Mouse (Mus musculus): ENCODE data around the gene Mad1l1.
"Not testable (repeated sequence)": the region's sequence is repeated elsewhere in the genome, so short reads cannot be mapped to it uniquely, and the experiment has no call there.

The Mad1l1 gene

DNA sequence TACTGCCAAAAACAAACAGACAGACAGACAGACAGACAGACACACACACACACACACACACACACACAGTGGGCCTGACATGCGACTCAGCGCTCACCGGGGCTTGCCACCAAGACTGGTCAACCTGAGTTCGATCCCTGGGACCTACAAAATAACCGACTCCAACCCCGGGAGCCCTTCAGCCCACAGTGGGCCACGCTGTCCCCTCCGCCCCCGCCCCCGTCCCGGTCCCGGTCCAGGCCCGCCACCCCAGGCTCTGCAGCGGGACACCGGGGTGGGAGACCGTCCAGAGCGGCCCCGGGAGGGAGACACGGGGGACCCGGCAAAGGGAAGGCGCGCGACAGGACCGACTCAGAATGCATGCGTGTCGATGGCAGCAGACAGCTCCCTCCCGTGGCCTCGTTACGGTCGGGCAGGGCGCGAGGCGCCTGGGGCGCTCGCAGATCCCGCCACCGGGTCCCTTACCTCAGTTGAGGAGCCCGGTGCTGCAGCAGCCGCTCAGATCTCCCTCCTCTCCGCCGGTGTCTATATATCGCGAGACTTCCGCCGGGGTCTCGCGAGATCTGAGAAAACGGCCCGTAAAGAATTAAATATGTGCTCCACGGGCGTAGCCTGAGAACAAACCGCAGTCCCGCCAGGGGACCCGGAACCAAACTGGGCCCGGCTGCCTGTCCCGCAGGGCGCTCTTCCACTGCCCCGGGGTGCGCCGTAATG lies at the start of gene Mad1l1, which contains the start of gene Nudt1:
Mad1l1 (minus strand) TSS at position 511 of the 714 bp plus-strand sequence.
Nudt1 (plus strand) TSS at position 615 of the 714 bp plus-strand sequence.
- in situ Hi-C loops (cut with MboI, MseI): no loop called here

DNA sequence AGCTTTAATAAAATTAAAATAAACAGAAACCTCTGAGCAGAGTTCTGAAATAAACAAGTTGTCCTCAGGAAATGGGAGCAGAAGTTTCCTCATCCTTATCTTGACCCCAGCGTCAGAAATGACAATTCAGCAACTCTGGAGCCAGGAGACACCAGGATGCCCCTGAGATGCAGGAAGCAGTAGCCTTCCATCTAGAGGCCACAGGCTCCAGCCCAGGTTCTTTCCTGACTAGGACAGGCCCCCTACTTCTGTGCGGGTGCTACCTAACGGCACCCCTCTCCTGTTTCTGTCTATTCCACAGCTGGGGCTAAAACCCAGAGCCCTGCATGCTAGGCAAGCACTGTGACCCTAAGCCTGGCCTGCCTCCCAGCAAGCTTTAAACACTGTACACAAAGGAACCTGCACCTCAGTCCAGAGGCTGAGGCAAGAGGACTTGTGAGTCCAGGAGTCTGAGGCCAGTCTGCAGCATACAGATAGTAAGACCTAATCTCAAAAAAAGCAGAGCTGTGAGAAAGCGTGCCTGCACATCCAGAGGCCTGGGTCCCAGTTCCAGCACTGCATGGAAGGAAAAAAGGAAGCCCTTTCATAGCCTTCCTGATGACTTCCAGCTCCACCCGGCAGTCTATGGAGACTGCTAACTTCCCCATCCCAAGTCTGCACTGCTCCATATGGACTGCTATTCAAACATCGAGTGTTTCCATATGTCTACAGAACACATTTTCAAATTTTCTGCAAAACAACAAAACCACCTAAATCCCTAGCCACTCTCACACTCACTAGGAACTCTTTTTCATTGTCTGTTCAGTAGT lies 49.3 kb upstream of the Mad1l1 start:
- in situ Hi-C loops (cut with MboI, MseI): loop anchor here (10.0 kb wide), 1 partner anchor 1726 kb away; no protein-coding TSS in a partner anchor

DNA sequence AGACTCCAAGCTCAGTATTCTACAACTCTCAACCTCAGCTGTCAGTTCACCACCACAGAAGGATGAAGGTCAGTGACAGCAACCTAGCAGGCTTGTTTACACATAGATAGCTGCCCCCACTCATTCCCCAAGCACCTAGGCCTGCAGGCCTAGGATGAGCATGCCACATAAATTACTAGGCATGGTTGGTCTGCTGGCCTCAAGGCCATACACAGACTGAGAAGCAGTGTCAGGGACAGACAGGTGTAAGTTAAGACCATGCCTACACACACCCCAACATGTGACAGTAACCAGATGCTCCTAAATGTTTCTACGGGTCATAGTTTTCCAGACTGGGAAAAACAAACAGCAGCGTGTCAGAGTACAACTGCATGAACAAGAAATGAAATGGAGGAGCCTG lies 48.1 kb upstream of the Mad1l1 start:
- in situ Hi-C loops (cut with MboI, MseI): no loop called here

DNA sequence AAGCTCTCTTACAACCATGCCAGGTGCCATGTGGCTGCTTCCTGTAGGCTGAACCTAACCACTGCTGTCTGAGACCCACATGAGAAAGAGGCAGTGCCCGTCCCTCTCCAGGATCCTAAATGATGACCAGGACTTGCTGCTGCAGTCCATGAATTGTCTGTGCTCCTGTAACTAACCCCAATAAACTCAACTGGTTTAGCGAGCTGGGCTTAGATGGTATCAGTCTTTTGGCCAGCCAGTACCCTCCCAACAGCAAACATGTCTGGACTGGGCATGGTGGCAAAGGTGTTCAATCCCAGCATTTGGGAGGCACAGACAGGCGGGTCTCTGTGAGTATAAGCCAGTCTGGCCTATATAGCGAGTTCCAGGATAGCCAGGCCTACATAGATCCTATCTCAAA lies 47.6 kb upstream of the Mad1l1 start:
- in situ Hi-C loops (cut with MboI, MseI): no loop called here

DNA sequence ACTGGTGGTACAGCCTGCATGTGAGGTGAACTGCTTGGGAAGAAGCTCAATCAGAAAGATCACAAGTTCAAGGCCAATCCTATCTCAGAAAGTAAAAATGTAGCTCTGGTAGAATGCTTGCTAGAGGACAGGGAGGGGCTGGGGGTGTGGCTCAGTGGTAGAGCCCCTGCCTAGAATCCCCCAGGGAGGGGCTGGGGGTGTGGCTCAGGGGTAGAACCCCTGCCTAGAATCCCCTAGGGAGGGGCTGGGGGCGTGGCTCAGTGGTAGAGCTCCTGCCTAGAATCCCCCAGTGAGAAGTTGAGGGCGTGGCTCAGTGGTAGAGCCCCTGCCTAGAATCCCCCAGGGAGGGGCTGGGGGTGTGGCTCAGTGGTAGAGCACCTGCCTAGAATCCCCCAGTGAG lies 46.8 kb upstream of the Mad1l1 start:
- in situ Hi-C loops (cut with MboI, MseI): not testable (repeated sequence)

DNA sequence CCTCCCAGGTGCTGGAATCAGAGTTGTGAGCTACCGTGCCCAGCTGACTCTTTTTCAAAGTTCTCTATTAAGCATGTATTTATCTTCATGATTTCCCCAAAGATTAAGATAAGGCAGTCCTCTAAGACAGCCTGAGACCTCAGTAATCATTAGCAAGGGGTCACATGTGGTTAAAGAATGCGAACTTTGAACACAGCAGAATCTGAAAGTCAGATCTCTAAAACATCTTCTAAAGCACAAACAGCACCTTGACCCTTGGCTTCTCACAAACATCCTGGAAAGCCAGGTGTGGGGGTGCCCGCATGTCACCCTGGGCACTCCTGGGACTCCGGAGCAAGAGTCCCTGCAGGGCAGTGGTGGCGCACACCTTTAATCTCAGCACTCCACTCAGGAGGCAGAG lies 43.1 kb upstream of the Mad1l1 start:
- in situ Hi-C loops (cut with MboI, MseI): no loop called here

DNA sequence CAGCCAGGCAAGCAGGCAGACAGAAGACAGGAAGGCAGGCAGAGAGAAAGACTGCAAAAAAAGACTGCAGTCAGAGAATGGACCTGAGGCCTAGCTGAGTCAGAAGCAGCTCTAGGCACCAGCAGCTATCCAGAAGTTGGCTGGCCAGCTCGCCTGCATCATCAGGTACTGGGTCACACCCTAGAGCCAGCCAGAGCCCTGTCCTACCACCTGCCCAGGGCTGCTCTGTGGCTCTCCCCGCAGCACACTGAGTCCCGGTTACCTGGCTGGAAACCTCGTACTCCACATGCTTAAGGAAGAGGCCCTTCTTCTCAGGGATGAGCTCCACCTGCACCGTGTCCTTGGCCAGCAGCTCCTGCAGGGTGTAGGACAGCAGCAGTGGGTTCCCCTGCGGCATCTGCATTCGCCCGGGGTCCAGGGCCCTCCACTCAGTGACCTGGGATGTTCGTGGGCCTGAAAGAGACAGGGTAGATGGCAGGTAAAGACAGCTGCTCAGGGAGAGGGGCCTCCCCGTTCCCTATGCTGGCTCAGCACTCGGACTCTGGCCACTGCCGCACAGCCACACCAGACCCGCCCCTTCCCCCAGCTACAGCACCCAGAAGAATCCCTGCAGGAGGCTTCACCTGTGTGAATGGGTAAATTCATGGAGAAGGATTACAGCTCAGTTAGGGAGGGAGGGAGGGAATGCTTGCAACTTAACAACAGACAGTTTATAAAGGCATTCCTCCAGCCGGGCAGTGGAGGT lies 38.8 kb upstream of the Mad1l1 start:
- in situ Hi-C loops (cut with MboI, MseI): no loop called here

DNA sequence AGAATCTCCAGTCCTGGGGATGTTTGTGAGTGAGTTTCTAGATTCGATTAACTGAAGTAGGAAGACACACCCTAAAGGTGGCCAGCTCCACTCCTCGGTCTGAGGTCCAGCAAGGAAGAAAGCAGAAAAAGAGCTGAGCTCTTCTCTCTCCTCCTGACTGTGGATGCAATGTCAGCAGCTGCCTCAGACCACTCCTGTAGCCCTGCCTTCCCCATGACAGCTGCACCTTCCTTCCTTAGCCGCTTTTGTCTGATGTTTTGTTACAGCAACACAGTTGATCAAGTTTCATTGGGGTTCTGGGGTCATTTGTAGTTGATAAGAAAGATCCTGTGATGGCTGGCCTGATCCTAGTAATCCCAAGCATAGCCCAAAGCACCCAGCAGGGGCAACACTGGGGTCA lies 36.1 kb upstream of the Mad1l1 start:
- in situ Hi-C loops (cut with MboI, MseI): no loop called here

DNA sequence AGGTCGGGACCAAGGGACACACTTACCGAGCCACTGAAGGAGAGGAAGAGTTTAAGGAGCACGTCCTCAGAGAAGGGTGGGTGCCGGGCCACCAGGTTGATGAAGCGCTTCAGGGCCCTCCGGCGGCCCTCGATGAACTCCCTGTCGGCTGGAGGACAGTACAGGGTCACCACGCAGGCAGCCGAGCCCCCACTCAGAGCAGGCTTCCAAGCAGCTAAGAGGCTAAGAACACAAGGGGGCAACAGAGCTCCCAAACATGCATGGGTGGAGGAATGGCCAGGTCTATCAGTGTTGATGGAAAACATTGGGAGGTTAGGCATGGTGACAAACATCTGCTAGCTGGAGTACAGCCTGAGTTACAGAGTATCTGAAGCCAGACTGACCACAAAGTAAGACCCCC lies 34.6 kb upstream of the Mad1l1 start:
- in situ Hi-C loops (cut with MboI, MseI): no loop called here

DNA sequence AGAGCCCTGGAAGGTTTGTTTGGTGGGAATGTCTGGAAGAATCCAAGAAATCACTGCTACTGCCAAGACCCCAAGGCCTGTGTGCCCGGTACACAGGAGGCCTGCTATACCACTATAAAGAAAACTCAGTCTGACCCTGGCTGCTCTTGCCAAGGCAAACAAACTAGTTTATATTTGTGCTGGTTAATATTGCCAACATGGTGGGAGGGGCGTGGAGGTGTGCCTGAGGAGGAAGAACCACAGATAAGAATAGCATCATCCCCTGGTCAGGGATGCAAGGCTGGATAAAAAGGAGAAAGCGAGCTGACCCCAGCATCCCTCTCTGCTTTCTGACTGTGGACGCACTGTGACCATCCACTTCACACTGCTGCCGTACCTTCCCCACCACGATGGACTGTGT lies 31.0 kb upstream of the Mad1l1 start:
- in situ Hi-C loops (cut with MboI, MseI): no loop called here

DNA sequence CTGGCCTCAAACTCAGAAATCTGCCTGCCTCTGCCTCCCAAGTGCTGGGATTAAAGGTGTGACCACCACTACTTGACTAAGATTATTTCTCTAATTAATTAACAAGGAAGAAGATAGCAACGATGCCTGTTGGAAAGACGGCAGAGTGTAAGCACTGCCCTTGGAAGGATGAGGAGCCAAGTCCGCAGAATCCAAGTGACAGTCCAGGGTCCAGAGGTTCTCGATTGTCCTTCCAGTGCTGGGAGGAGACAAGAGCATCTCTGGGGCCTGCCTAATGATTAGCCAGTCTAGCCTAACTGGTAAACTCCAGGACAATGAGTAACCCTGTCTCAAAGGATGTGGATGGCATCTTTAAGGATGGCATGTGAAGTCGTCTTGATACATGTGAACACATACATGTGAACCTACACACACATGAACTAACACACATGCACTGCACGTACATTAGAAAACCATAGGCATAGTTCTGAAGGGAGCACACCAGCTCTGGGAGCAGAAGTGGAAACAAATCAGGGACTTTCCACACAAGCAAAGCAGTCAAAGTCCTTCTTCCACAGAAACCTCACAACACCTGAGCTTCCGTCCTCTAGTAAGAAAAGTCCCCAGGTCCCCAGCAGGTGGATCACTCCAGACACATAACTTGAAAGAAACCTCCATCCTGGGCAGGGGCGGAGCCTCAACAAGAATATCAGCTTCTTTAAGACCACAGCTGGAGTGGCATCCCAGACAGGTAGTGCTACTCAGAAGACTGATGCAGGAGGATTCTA lies 29.6 kb upstream of the Mad1l1 start:
- in situ Hi-C loops (cut with MboI, MseI): no loop called here

DNA sequence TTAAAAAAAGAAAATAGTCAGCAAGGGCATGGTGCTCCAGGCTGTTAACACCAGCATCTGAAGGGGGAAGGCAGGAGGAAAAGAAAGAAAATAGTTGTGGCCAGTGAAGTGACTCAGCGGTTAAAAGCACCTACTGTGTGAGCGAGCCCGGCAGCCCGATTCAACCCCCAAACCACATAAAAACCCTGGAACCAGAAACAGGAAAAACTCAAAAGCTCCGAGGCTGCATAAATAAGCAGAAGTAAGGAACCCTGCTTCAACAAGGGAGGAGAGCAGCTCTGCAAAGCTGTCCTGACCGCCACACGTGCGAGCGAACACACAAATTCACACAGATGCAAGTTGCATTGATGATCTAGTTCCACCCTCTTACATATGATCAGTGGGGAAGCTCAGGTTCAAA lies 28.5 kb upstream of the Mad1l1 start:
- in situ Hi-C loops (cut with MboI, MseI): loop anchor here (25.0 kb wide), 1 partner anchor 513 kb away; the partner anchor contains the start of genes Gm26938 and Psmg3

DNA sequence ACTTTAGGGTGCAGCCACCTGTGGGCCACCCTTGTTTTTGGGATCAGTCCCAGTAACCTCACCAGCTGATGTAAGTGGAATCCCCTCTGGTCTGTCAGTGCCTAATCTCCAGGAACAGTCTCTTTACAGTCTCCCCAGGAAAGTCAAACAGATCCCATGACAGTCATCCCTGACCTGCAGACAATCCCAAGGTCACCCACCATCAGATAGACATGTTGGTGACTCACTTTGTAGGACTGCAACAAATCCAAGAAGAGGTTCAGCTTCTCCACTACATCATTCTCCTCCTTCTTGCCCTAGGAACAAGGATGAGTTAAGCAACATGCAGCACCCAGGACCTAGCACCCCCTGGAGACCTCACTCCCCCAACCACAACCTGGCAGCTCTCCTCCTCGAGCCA lies 24.7 kb upstream of the Mad1l1 start:
- in situ Hi-C loops (cut with MboI, MseI): loop anchor here (25.0 kb wide), 1 partner anchor 509 kb away; the partner anchor contains the start of genes Gm26938 and Psmg3

DNA sequence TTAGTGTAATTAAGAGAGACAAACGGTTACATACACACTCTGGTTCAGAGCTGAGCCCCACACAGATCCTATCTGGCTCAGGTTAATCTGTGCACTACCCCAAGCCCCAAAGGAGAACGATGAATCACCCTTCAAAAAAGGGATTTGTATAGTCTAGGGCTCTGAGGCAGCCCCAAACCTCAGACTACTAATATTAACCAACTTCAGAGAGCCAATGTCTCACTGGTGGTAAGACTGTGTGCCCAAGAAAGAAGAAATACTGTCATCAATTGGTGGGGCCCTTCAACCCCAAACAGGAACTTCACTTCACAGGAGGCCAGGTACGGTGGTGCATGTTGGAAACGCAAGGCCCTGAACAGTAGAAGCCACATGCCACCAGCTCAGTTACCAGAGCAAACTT lies 23.9 kb upstream of the Mad1l1 start:
- in situ Hi-C loops (cut with MboI, MseI): loop anchor here (25.0 kb wide), 1 partner anchor 508 kb away; the partner anchor contains the start of genes Gm26938 and Psmg3

DNA sequence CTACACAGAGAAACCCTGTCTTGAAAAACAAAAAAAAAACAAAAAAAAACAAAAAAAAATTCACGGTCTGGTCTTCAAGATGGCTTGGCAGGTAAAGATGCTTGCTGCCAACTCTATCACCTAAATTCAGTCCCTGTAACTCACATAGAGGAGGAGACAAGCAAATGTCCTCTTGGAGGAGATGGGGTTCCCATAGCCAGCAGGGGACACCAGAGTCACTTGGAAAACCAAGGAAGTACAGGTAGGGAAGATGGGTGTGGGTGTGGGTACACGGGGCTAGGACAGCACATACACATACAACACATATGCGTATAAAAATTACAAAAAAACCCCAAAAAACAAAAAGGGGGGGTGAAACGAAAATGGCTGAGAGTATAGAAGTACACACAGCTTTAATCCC lies 21.5 kb upstream of the Mad1l1 start:
- in situ Hi-C loops (cut with MboI, MseI): loop anchor here (25.0 kb wide), 1 partner anchor 506 kb away; the partner anchor contains the start of genes Gm26938 and Psmg3

DNA sequence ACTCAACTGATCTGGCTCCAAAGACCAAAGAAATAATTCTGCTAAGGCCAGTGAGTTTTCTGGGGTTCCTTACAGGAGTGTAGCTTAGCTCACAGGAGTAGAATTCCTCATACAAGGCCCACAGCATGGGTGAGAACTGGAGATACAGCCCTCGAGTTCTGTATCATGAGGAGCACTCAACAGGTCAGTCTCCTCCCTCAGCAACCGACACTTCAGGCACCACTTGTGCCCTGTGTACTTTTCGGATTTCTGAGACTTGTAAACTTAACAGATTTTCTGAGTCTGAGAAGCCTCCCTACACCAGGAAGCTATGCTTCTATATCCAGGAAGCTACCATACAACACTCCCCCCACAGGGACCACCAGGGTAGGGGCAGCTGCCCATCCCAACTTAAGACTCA lies 18.5 kb upstream of the Mad1l1 start:
- in situ Hi-C loops (cut with MboI, MseI): loop anchor here (5.0 to 25.0 kb wide), 2 partner anchors 57 to 503 kb away; partner anchors contain the start of genes Gm26938 and Psmg3

DNA sequence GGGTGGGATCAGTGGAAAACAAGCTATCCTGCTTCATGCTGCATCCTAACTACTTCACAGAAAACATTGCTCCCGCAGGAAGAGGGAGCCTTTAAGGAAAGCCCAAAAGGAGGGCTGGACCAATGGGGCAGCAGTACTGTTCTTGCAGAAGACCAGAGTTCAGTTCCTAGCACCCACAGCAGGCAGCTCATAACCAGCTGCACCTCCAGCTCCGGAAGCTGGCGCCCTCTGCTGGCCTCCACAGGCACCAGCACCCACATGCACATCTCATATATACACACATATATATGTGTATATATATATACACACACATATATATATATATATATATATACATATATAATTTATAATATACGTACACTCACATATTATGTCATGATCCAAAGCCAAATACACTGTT lies 17.4 kb upstream of the Mad1l1 start:
- in situ Hi-C loops (cut with MboI, MseI): loop anchor here (5.0 to 25.0 kb wide), 2 partner anchors 59 to 501 kb away; partner anchors contain the start of genes Gm26938 and Psmg3

DNA sequence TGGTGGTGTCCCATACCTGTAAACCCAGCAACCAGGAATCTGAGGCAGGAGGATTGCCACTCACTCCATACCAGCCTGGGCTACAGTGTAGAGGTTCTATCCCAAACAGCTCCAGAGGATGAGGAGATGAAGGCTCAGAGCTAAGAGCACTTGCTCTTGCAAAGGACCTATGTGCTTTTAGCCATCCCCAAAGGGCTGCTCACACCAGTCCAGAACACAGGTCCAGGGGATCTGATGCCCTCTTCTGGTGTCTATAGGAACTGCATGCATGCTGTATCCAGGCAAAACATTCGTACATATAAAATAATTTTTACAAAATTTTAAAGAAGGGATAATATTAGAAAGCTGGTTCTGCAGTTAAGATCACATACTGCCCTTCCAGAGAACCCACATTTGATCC lies 15.3 kb upstream of the Mad1l1 start:
- in situ Hi-C loops (cut with MboI, MseI): loop anchor here (5.0 to 25.0 kb wide), 2 partner anchors 61 to 499 kb away; partner anchors contain the start of genes Gm26938 and Psmg3

DNA sequence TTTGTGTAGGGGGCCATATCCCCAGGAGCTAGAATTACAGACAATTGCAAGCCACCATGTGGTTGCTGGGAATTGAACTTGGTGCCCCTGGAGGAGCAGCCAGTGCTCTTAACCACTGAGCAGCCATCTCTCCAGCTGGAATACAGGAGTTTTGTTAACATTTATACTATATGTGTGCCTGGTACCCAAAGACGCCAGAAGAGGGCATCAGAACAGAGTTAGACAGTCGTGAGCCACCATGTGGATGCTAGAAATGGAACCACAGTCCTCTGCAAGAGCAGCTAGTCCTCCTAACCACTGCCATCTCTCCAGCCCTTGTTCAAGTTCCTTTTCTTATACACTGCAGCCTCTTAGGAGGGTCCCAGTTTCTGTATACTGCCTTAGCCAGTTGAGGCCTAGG lies 12.3 kb upstream of the Mad1l1 start:
- in situ Hi-C loops (cut with MboI, MseI): loop anchor here (25.0 kb wide), 1 partner anchor 496 kb away; the partner anchor contains the start of genes Gm26938 and Psmg3

DNA sequence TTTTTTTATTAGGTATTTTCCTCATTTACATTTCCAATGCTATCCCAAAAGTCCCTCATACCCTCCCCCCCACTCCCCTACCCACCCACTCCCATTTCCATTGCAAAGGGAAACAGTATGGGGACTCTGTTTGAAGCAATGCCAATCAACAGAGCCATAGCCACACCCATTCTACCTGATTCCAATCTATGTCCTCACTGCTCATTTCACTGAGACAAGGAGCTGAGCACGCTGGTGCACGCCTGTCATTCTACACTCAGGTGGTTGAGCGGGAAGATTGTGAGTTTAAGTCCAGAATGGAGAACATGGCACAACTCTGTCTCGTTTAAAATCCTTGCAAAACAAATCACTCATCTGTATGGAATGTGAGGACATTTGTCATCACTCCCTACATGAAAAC lies 11.2 kb upstream of the Mad1l1 start:
- in situ Hi-C loops (cut with MboI, MseI): loop anchor here (25.0 kb wide), 1 partner anchor 495 kb away; the partner anchor contains the start of genes Gm26938 and Psmg3
